Mouse (Mus musculus): ENCODE results near the gene Actl9.

The Actl9 gene

GRCm38 (mm10) chr17:33432019-33432946 is at the start of gene Actl9:
Actl9 (plus strand) TSS chr17:33432896.
- DNase-seq, result no peak

GRCm38 (mm10) chr17:33385705-33386104 is 47.0 kb upstream of the Actl9 start:
- no peak for DNase-seq

- no peak for DNase-seq
These were observed 40.4 kb upstream of the Actl9 start for GRCm38 (mm10) chr17:33392271-33392670.

GRCm38 (mm10) chr17:33394182-33395034 is 38.3 kb upstream of the Actl9 start, which contains the start of gene Zfp101:
Zfp101 (minus strand) TSS chr17:33394641.
- peak; percentile 92 to 93 for DNase-seq

- DNase-seq, result peak; percentile 91 to 95
These were observed 6.5 kb downstream of the Actl9 start for GRCm38 (mm10) chr17:33439148-33439547.

- no peak for DNase-seq
These were observed 7.2 kb downstream of the Actl9 start for GRCm38 (mm10) chr17:33439922-33440321.

- DNase-seq, result no peak
These were observed 8.5 kb downstream of the Actl9 start for GRCm38 (mm10) chr17:33441159-33441558.

- no peak for DNase-seq
These were observed 23.9 kb downstream of the Actl9 start for GRCm38 (mm10) chr17:33456631-33457030.

- no peak for DNase-seq
These were observed 38.5 kb downstream of the Actl9 start for GRCm38 (mm10) chr17:33471206-33471605.

Data from cerebellum, postnatal 10 days (tissue).